Comparison of ENCODE assay signal across 8 mouse cellular contexts in genomic region chr7:46034991-46035390, GRCm38 (mm10). TPM values are rescaled to one million over a fixed set of nuclear protein-coding genes. Genes with fewer than 3 reads are reported as not detected.
DNase-seq lines count a peak whose midpoint lies in the region; ATAC-seq and TF ChIP-seq lines count a peak whose summit lies in the region.

No protein-coding gene starts in this region.

- no peak for TF ChIP-seq EP300 in heart, adult 2 months (IDR thresholded peaks at IDR 0.05; ENCODE audit: insufficient read depth, low read depth, low read length)

- WGBS in heart, embryonic 16.5 days = 69% methylated on average over 2 of the region's 2 CpGs
- WGBS in heart, adult 2 months = 75% methylated on average over 2 of the region's 2 CpGs
- 46% methylated on average over 2 of the region's 2 CpGs for WGBS in intestine, postnatal 0 days

- peak overlapping the region; percentile 83; the same call in 1 of the 2 replicates for H3K9ac ChIP-seq in heart, embryonic 16.5 days (ENCODE audit: low read length)
- H3K9ac ChIP-seq in heart, adult 2 months (ENCODE audit: low read depth, low read length) = no peak overlapping the region; the same call in 1 of the 2 replicates
- peak overlapping the region; percentile 81; the same call in 1 of the 2 replicates for H3K9ac ChIP-seq in intestine, postnatal 0 days (ENCODE audit: low read depth, low read length)

- peaks cover 2% of the 10 kb centered on the region for H3K79me2 ChIP-seq in heart, adult 2 months (replicated peaks; ENCODE audit: control insufficient read depth, insufficient read depth, low read length)
- peaks cover 7% of the 10 kb centered on the region for H3K79me2 ChIP-seq in myocyte (ENCODE audit: control insufficient read depth, insufficient read depth)

- no peaks in the 10 kb centered on the region for H3K27me3 ChIP-seq in heart, embryonic 16.5 days (ENCODE audit: control insufficient read depth, insufficient read depth, low read length)
- H3K27me3 ChIP-seq in heart, adult 2 months (ENCODE audit: control insufficient read depth, insufficient read depth, low read length) = no peaks in the 10 kb centered on the region
- no peaks in the 10 kb centered on the region for H3K27me3 ChIP-seq in intestine, postnatal 0 days (replicated peaks; ENCODE audit: control insufficient read depth, insufficient read depth, low read length)
- no peaks in the 10 kb centered on the region for H3K27me3 ChIP-seq in myocyte (ENCODE audit: control insufficient read depth, insufficient read depth, insufficient read length)

- no peak for TF ChIP-seq POLR2A in heart, adult 2 months (IDR thresholded peaks at IDR 0.05; ENCODE audit: insufficient read depth, low read depth, low read length)
- no peak for TF ChIP-seq POLR2A in myocyte (IDR thresholded peaks at IDR 0.05; ENCODE audit: insufficient read length, low read depth)

- H3K4me2 ChIP-seq in heart, embryonic 16.5 days (ENCODE audit: low read depth, low read length) = peak overlapping the region; percentile 65; the same call in 1 of the 2 replicates
- peak overlapping the region; percentile 93 for H3K4me2 ChIP-seq in intestine, postnatal 0 days (replicated peaks; ENCODE audit: low read depth)
- peak overlapping the region; percentile 96 for H3K4me2 ChIP-seq in myocyte (ENCODE audit: low read depth)

- H3K9me3 ChIP-seq in heart, embryonic 16.5 days (replicated peaks; ENCODE audit: control insufficient read depth, low read length) = no peaks in the 10 kb centered on the region
- no peaks in the 10 kb centered on the region for H3K9me3 ChIP-seq in intestine, postnatal 0 days (ENCODE audit: control insufficient read depth)

- H3ac ChIP-seq in myocyte (ENCODE audit: control insufficient read depth, insufficient read length) = no peak overlapping the region

- H3K4me3 ChIP-seq in heart, embryonic 16.5 days (ENCODE audit: low read length) = no peak overlapping the region
- no peak overlapping the region for H3K4me3 ChIP-seq in heart, adult 2 months
- peak overlapping the region; percentile 82 for H3K4me3 ChIP-seq in intestine, postnatal 0 days (ENCODE audit: low read depth, low read length)
- peak overlapping the region; percentile 44 for H3K4me3 ChIP-seq in myocyte

- DNase-seq in heart, adult 2 months = no peak
- DNase-seq in fat pad, adult 2 months (ENCODE audit: extremely low read depth, low read depth, low spot score) = peak; percentile 59
- DNase-seq in layer of hippocampus, adult 9-10 months (ENCODE audit: low spot score) = no peak
- no peak for DNase-seq in left cerebral cortex, adult 18-20 months (ENCODE audit: low spot score in 2 of 2)
- DNase-seq in cerebellum, postnatal 36 days = no peak

- intact Hi-C loops in heart, adult 2 months (cut with DNase I) = loop anchor here (10.0 kb wide), 1 partner anchor 200 kb away; the partner anchor contains the start of gene Grwd1

- peaks cover 7% of the 10 kb centered on the region; the same call in 1 of the 2 replicates for H3K36me3 ChIP-seq in heart, embryonic 16.5 days (ENCODE audit: control insufficient read depth, insufficient read depth)
- no peaks in the 10 kb centered on the region for H3K36me3 ChIP-seq in heart, adult 2 months (ENCODE audit: control insufficient read depth, insufficient read depth, low read length)
- H3K36me3 ChIP-seq in intestine, postnatal 0 days (ENCODE audit: control insufficient read depth, insufficient read depth) = peaks cover 15% of the 10 kb centered on the region; the same call in 1 of the 2 replicates
- H3K36me3 ChIP-seq in myocyte (ENCODE audit: control insufficient read depth, insufficient read depth) = no peaks in the 10 kb centered on the region

- peaks cover 9% of the 10 kb centered on the region for H3K4me1 ChIP-seq in heart, embryonic 16.5 days (ENCODE audit: control insufficient read depth, insufficient read depth, low read length)
- peaks cover 5% of the 10 kb centered on the region; the same call in 1 of the 2 replicates for H3K4me1 ChIP-seq in heart, adult 2 months (ENCODE audit: control insufficient read depth, insufficient read depth, low read length)
- H3K4me1 ChIP-seq in intestine, postnatal 0 days (replicated peaks; ENCODE audit: control insufficient read depth, insufficient read depth, low read length) = peaks cover 8% of the 10 kb centered on the region; the same call in 1 of the 2 replicates

- no peak overlapping the region for H3K27ac ChIP-seq in heart, embryonic 16.5 days (ENCODE audit: low read length)
- H3K27ac ChIP-seq in heart, adult 2 months = no peak overlapping the region
- H3K27ac ChIP-seq in intestine, postnatal 0 days (ENCODE audit: low read depth, low read length) = no peak overlapping the region

- ATAC-seq in heart, embryonic 16.5 days (replicated peaks; ENCODE audit: extremely low read depth, insufficient read depth, low FRiP score) = no peak
- no peak for ATAC-seq in intestine, postnatal 0 days

- no peak for TF ChIP-seq CTCF in heart, adult 2 months (IDR thresholded peaks at IDR 0.05)
- TF ChIP-seq CTCF in intestine, postnatal 0 days (IDR thresholded peaks at IDR 0.05; ENCODE audit: low read depth) = 0 out of 2 replicates have a peak, but pooled peaks have one; percentile 2

TF ChIP-seq in myocyte, 11 proteins besides CTCF, POLR2A, EP300 and RAD21:
- no peak for TF ChIP-seq SRF (IDR thresholded peaks at IDR 0.05; ENCODE audit: control insufficient read depth, insufficient read length, low read depth)
- no peak for TF ChIP-seq TCF3 (IDR thresholded peaks at IDR 0.05; ENCODE audit: insufficient read length, low read depth)
- TF ChIP-seq MAX (IDR thresholded peaks at IDR 0.05; ENCODE audit: low read depth) = no peak
- TF ChIP-seq MYOG (IDR thresholded peaks at IDR 0.05; ENCODE audit: control insufficient read depth in 1 of 3, insufficient read depth in 1 of 3, insufficient read length in 2 of 3, low read depth in 2 of 3) = no peak
- TF ChIP-seq TCF12 (IDR thresholded peaks at IDR 0.05; ENCODE audit: insufficient read depth, poor library complexity, severe bottlenecking) = no peak
- no peak for TF ChIP-seq E2F4 (IDR thresholded peaks at IDR 0.05; ENCODE audit: insufficient read depth)
- no peak for TF ChIP-seq CEBPB (IDR thresholded peaks at IDR 0.05; ENCODE audit: insufficient read depth, poor library complexity, severe bottlenecking)
- TF ChIP-seq POLR2AphosphoS2 (IDR thresholded peaks at IDR 0.05; ENCODE audit: insufficient read length, low read depth) = no peak
- TF ChIP-seq MYOD1 (IDR thresholded peaks at IDR 0.05; ENCODE audit: control insufficient read depth in 1 of 3, insufficient read length in 2 of 3, low read depth in 2 of 3) = no peak
- no peak for TF ChIP-seq REST (IDR thresholded peaks at IDR 0.05; ENCODE audit: insufficient read depth, insufficient read length)
- no peak for TF ChIP-seq USF1 (IDR thresholded peaks at IDR 0.05; ENCODE audit: low read depth)
TF ChIP-seq in myocyte: peak in this region for 0.

RNA-seq across cellular contexts. Expression of gene Nomo1, which starts 1.5 kb away (rescaled TPM):
- 35.9 and 36.2 TPM in 2 replicates for polyA plus RNA-seq in heart, embryonic 16.5 days (2015; fragmentation: Nextera tagmentation; extraction: Ambion mirVana)
- 10 to 100 TPM; 88.1 to 91.7 TPM for total RNA-seq in heart, adult 2 months (2021)
- 49.1 and 65.2 TPM in 2 replicates for polyA plus RNA-seq in heart, adult 2 months (2012; rRNA removed)
- 34.4 and 37.3 TPM in 2 replicates for polyA plus RNA-seq in intestine, postnatal 0 days (2015; fragmentation: Nextera tagmentation; extraction: Ambion mirVana)
- polyA plus RNA-seq in myocyte (2012; fragmentation: generic; extraction: Trizol) = 79.2 TPM
- total RNA-seq in left cerebral cortex, adult 18-20 months (2021) = 100 to 1,000 TPM; 105 to 106 TPM

RNA-seq across cellular contexts. Expression of gene Abcc6, which starts 4.9 kb away (rescaled TPM):
- 0.11 and 0.12 TPM in 2 replicates for polyA plus RNA-seq in heart, embryonic 16.5 days (2015; fragmentation: Nextera tagmentation; extraction: Ambion mirVana)
- total RNA-seq in heart, adult 2 months (2021) = not detected
- 0.14 TPM in 1 of 2 replicates, not detected in the other for polyA plus RNA-seq in heart, adult 2 months (2012; rRNA removed)
- polyA plus RNA-seq in intestine, postnatal 0 days (2015; fragmentation: Nextera tagmentation; extraction: Ambion mirVana) = 5.3 and 7.1 TPM in 2 replicates
- polyA plus RNA-seq in myocyte (2012; fragmentation: generic; extraction: Trizol) = not detected
- 1 to 10 TPM; 1.4 to 2.5 TPM for total RNA-seq in left cerebral cortex, adult 18-20 months (2021)

Comparison
In these comparisons a context has a peak if more than half of its experiments do, and no peak if none do; other contexts are left out.
1. H3K4me3 ChIP-seq: peak in intestine, postnatal 0 days (single experiment) and myocyte (single experiment); none in heart, embryonic 16.5 days (single experiment) and heart, adult 2 months (single experiment).
2. Peak in every context shown above with its lines, with median percentiles within 50 percentile points of each other: H3K4me2 ChIP-seq.